Mouse (Mus musculus) heart, embryonic 12.5 days (tissue): ENCODE measurements around the gene Pik3ip1. TPM values are rescaled to one million over a fixed set of nuclear protein-coding genes. Genes with fewer than 3 reads are reported as not detected.

ENCODE experiments used
- ATAC-seq: fragments of 200-750 bp; cut with Nextera tagmentation; 2 replicates; pipeline ENCODE4 v1.8.0; 2017; ENCODE audit warnings: moderate TSS enrichment, moderate library complexity; ENCODE audit not compliant: insufficient number of reproducible peaks, low FRiP score
- H3K27ac ChIP-seq: fragments of 300-500 bp; sonication (generic); 2 replicates; pipeline ENCODE4 v1.5.1; 2016; ENCODE audit warnings: mild to moderate bottlenecking, moderate library complexity; ENCODE audit not compliant: poor library complexity, severe bottlenecking
- H3K27me3 ChIP-seq: fragments of 300-500 bp; sonication (generic); replicated peaks from 2 replicates; pipeline ENCODE4 v1.6.1; 2016; ENCODE audit warnings: mild to moderate bottlenecking, moderate library complexity
- H3K36me3 ChIP-seq: fragments of 300-500 bp; sonication (generic); 2 replicates; pipeline ENCODE4 v1.6.1; 2016; ENCODE audit warnings: mild to moderate bottlenecking, moderate library complexity
- H3K4me1 ChIP-seq: fragments of 300-500 bp; sonication (generic); replicated peaks from 2 replicates; pipeline ENCODE4 v1.6.1; 2016; ENCODE audit warnings: mild to moderate bottlenecking
- H3K4me2 ChIP-seq: fragments of 300-500 bp; sonication (generic); 2 replicates; pipeline ENCODE4 v1.6.1; 2016; ENCODE audit warnings: mild to moderate bottlenecking, moderate library complexity
- H3K4me3 ChIP-seq: fragments of 300-500 bp; sonication (generic); 2 replicates; pipeline ENCODE4 v1.5.1; 2016; ENCODE audit warnings: mild to moderate bottlenecking
- H3K9ac ChIP-seq: fragments of 300-500 bp; sonication (generic); 2 replicates; pipeline ENCODE4 v1.6.1; 2016; ENCODE audit warnings: mild to moderate bottlenecking, moderate library complexity
- H3K9me3 ChIP-seq: fragments of 300-500 bp; sonication (generic); replicated peaks from 2 replicates; pipeline ENCODE4 v1.6.1; 2016; ENCODE audit warnings: mild to moderate bottlenecking, moderate library complexity
- WGBS: fragments of 180-500 bp; shearing (Covaris S2); methylation state at CpG from one replicate; pipeline ENCODE4 v1.1.7; 2016; 5-methylcytosine and 5-hydroxymethylcytosine counted together
- polyA plus RNA-seq: library from polyadenylated mRNA; unstranded; fragments of >200 nt; fragmentation: Nextera tagmentation; extraction: Ambion mirVana; gene quantifications from 2 replicates; pipeline ENCODE4 v1.2.1, GENCODE M21; 2016

Pik3ip1 gene
- polyA plus RNA-seq, 1 experiment from 2014 or later = 21.3 TPM

DNA sequence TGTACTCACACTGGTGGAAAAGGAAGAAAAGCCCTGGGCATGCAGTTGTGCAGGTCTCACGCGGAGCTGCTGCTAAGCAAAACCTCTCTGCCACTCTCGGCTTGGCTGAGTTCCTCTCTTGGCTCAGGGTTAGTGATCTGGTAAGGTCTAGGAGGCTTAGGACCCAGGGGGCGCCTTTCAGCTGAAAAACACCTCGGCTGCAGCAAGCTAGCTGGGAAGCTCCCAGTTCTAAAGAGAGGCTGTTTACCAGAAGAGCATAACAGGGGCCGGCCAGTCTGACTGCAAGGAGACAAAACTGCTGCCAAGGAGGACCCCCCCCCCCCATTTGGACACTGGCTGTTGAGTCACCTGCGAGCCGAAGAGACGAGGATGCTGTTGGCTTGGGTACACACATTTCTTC, 365 bp downstream of the Pik3ip1 start:
- no peaks in the 10 kb centered on the region for H3K9me3 ChIP-seq
- 0 out of 2 replicates have a peak, but pooled peaks cover 6% of the 10 kb centered on the region for H3K36me3 ChIP-seq
- no peaks in the 10 kb centered on the region for H3K27me3 ChIP-seq
- WGBS = 0% methylated on average over 9 of the region's 9 CpGs
- peaks cover 41% of the 10 kb centered on the region for H3K4me1 ChIP-seq
- no peak for ATAC-seq
- peak overlapping the region; percentile 44; the same call in 1 of the 2 replicates for H3K27ac ChIP-seq
- H3K4me2 ChIP-seq = peak overlapping the region; percentile 89
- H3K4me3 ChIP-seq = peak overlapping the region; percentile 50
- H3K9ac ChIP-seq = peak overlapping the region; percentile 81

GRCm38 (mm10) chr11:3330991-3331750, 970 bp downstream of the Pik3ip1 start:
- Histone ChIP-seq H3K9me3 (no peaks in the 10 kb centered on the region), H3K36me3 (0 out of 2 replicates have a peak, but pooled peaks cover 6% of the 10 kb centered on the region), H3K27me3 (no peaks in the 10 kb centered on the region), H3K9ac (peak overlapping the region; percentile 81), H3K4me3 (peak overlapping the region; percentile 50), H3K27ac (peak overlapping the region; percentile 71), H3K4me1 (peaks cover 47% of the 10 kb centered on the region), H3K4me2 (peak overlapping the region; percentile 89)
- no peak for ATAC-seq
- 6% methylated on average over 14 of the region's 14 CpGs for WGBS

DNA sequence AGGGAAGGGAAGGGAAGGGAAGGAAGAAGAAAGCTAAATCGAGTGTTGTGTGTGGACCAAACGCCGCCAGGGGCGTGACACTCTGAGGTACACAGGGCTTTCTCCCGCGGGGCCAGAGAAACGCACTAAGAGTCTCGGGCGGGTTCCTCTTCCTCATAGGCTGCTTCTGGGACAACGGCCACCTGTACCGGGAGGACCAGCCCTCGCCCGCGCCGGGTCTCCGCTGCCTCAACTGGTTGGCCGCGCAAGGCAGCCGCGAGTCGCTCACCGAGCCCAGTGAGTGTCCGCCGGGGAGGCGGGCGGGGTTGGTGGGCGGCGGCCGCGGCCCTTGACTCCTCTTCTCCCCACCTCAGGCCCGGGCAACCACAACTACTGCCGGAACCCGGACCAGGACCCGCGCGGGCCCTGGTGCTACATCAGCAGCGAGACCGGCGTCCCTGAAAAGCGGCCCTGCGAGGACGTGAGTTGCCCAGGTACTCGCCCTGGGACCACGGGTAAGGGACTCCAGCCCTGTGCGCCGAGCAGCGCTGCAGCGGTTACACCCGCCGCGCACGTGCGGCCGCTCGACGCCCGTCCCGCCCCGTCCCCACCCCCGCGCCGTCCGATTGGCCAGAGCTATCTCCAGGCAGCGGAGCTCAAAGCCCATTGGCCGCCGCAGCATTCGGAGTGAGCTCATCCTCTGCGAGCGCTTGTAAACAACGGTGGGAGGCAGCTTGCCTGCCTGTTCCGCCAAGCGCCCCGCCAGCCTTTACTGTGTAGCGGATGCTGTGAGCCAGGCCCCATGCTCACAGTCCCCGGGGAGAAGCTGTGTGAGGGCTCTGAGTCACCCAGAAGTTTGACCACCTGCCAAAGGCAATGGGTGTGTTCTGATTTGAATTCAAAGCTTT, 1.8 kb downstream of the Pik3ip1 start:
- H3K4me2 ChIP-seq = peak overlapping the region; percentile 89
- H3K4me1 ChIP-seq = peaks cover 55% of the 10 kb centered on the region
- no peaks in the 10 kb centered on the region for H3K9me3 ChIP-seq
- under 1% methylated on average over 75 of the region's 75 CpGs for WGBS
- H3K4me3 ChIP-seq = peak overlapping the region; percentile 50
- H3K36me3 ChIP-seq = 0 out of 2 replicates have a peak, but pooled peaks cover 6% of the 10 kb centered on the region
- H3K27me3 ChIP-seq = no peaks in the 10 kb centered on the region
- peak overlapping the region; percentile 81 for H3K9ac ChIP-seq
- peak; percentile 96 for ATAC-seq
- H3K27ac ChIP-seq = peak overlapping the region; percentile 71

GRCm38 (mm10) chr11:3333111-3333695, 3.0 kb downstream of the Pik3ip1 start:
- no peak overlapping the region for H3K4me3 ChIP-seq
- H3K4me2 ChIP-seq = no peak overlapping the region
- no peaks in the 10 kb centered on the region for H3K9me3 ChIP-seq
- H3K4me1 ChIP-seq = peaks cover 67% of the 10 kb centered on the region
- H3K27me3 ChIP-seq = no peaks in the 10 kb centered on the region
- no peak overlapping the region for H3K27ac ChIP-seq
- no peak for ATAC-seq
- H3K9ac ChIP-seq = no peak overlapping the region
- WGBS = 86% methylated on average over 11 of the region's 11 CpGs
- H3K36me3 ChIP-seq = 0 out of 2 replicates have a peak, but pooled peaks cover 6% of the 10 kb centered on the region

GRCm38 (mm10) chr11:3334141-3334710, 4.0 kb downstream of the Pik3ip1 start:
- Histone ChIP-seq H3K9me3 (no peaks in the 10 kb centered on the region), H3K36me3 (0 out of 2 replicates have a peak, but pooled peaks cover 6% of the 10 kb centered on the region), H3K27ac (no peak overlapping the region), H3K4me3 (no peak overlapping the region), H3K4me1 (peaks cover 63% of the 10 kb centered on the region), H3K27me3 (no peaks in the 10 kb centered on the region), H3K9ac (no peak overlapping the region), H3K4me2 (no peak overlapping the region)
- WGBS = 78% methylated on average over 11 of the region's 11 CpGs
- ATAC-seq = no peak

DNA sequence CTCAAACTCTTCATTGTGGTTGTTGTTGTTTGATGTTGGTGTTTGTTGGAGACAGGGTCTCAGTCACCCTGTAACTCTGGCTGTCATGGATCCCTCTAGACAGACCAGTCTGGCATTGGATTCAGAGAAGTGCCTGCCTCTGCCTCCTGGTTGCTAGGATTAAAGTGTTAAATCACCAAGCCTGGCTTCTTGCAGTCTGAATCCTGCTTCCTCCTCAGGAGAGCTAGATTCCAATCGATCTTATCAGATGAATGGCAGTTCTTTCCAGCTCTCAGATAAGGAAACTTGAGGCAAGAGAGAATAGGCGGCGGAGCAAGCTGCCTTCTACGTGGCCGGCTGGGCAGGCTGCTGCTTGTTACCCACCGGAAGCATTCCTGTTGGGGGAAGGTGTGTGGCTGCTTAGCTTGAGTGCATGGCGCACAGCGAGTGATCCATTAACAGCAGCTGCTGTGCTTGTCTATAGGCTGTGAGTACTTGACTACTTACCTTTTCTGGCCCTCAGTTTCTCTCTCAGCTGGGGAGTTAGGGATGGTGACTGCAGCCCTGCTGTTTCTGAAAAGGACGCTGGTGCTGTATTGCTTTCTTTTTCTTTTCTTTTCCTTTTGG, 4.6 kb downstream of the Pik3ip1 start:
- no peak overlapping the region for H3K4me3 ChIP-seq
- peak overlapping the region; percentile 26; the same call in 1 of the 2 replicates for H3K27ac ChIP-seq
- H3K4me2 ChIP-seq = no peak overlapping the region
- no peaks in the 10 kb centered on the region for H3K9me3 ChIP-seq
- peaks cover 59% of the 10 kb centered on the region for H3K4me1 ChIP-seq
- WGBS = 21% methylated on average over 9 of the region's 9 CpGs
- H3K27me3 ChIP-seq = no peaks in the 10 kb centered on the region
- no peak for ATAC-seq
- H3K9ac ChIP-seq = peak overlapping the region; percentile 19; the same call in 1 of the 2 replicates
- H3K36me3 ChIP-seq = 0 out of 2 replicates have a peak, but pooled peaks cover 6% of the 10 kb centered on the region

- Histone ChIP-seq H3K4me3 (no peak overlapping the region), H3K9ac (0 out of 2 replicates have a peak overlapping the region, but pooled peaks have one; percentile 19), H3K4me1 (peaks cover 56% of the 10 kb centered on the region), H3K27me3 (no peaks in the 10 kb centered on the region), H3K4me2 (peak overlapping the region; percentile 32), H3K36me3 (0 out of 2 replicates have a peak, but pooled peaks cover 6% of the 10 kb centered on the region), H3K27ac (peak overlapping the region; percentile 26), H3K9me3 (no peaks in the 10 kb centered on the region)
- no peak for ATAC-seq
- 20% methylated on average over 11 of the region's 11 CpGs for WGBS
Measured at GRCm38 (mm10) chr11:3335651-3336216, 5.5 kb downstream of the Pik3ip1 start.

GRCm38 (mm10) chr11:3336602-3337001, 6.4 kb downstream of the Pik3ip1 start:
- H3K9ac ChIP-seq = no peak overlapping the region
- peaks cover 10% of the 10 kb centered on the region for H3K36me3 ChIP-seq
- no peaks in the 10 kb centered on the region for H3K27me3 ChIP-seq
- H3K9me3 ChIP-seq = no peaks in the 10 kb centered on the region
- peak overlapping the region; percentile 87 for H3K27ac ChIP-seq
- H3K4me3 ChIP-seq = no peak overlapping the region
- no peak for ATAC-seq
- 82% methylated on average over 3 of the region's 3 CpGs for WGBS
- peaks cover 52% of the 10 kb centered on the region for H3K4me1 ChIP-seq
- H3K4me2 ChIP-seq = no peak overlapping the region

DNA sequence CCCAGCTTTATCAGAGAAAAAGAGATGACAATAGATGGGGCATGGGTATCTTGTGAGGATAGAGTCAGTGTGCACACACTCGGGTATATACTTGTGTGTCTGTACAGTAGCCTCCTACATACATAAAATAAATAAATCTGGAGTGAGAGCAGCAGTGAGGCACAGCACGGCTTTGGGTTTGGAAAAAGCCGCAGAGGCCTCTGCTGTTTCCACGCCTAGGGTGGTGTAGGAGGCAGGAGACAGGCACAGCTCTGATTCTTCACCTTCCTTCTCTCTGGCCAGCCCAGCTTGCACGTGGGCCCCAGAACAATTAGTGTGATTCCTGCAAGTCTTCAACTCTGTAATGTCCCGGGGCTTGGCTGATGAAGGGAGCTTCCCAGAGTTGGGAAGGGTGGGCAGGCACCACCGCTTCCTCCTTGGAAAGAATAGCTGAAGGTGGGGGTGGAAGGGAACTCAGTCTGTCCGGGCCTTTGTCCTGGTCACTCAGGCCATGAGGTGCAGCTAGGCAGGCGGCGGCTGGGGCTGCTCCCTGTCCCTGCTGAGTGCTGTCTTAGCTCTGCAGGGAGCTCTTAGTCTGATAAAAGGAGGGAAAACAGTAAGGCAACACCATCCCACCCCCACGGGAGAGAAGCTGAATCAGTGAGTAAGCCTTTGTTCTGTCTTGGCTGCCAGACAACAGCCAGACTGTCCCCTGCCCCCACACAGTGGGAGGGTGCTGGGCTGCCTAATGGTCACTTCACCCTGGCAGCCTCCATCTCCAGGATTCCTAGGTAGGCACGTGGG, 7.2 kb downstream of the Pik3ip1 start:
- H3K36me3 ChIP-seq = peaks cover 17% of the 10 kb centered on the region
- 8% methylated on average over 12 of the region's 12 CpGs for WGBS
- H3K9me3 ChIP-seq = no peaks in the 10 kb centered on the region
- peak overlapping the region; percentile 58 for H3K9ac ChIP-seq
- H3K27me3 ChIP-seq = no peaks in the 10 kb centered on the region
- H3K4me2 ChIP-seq = peak overlapping the region; percentile 13
- peak; percentile 77 for ATAC-seq
- H3K4me1 ChIP-seq = peaks cover 48% of the 10 kb centered on the region
- no peak overlapping the region for H3K4me3 ChIP-seq
- peak overlapping the region; percentile 87 for H3K27ac ChIP-seq
